Mouse (Mus musculus): Measurements from ENCODE around the gene Nqo1. TPM values are rescaled to one million over a fixed set of nuclear protein-coding genes. Genes with fewer than 3 reads are reported as not detected.

Gene Nqo1
- polyA plus RNA-seq, 1 experiment from 2014 or later: 5.2 TPM

GRCm38 (mm10) chr8:107401866-107402265 is 1.1 kb downstream of the Nqo1 start:
- no peak for ATAC-seq (ENCODE audit: low FRiP score, low read depth)
- H3K4me2 ChIP-seq (replicated peaks): no peak overlapping the region
- 91% methylated on average over 5 of the region's 5 CpGs for WGBS

GRCm38 (mm10) chr8:107399495-107399894 is 3.5 kb downstream of the Nqo1 start:
- 46% methylated on average over 9 of the region's 9 CpGs for WGBS
- Histone ChIP-seq H3K36me3 (no peaks in the 10 kb centered on the region), H3K9me3 (no peaks in the 10 kb centered on the region), H3K27ac (replicated peaks) (no peak overlapping the region), H3K9ac (replicated peaks) (no peak overlapping the region), H3K4me3 (no peak overlapping the region), H3K4me2 (replicated peaks) (no peak overlapping the region), H3K4me1 (peaks cover 11% of the 10 kb centered on the region; the same call in 1 of the 2 replicates), H3K27me3 (no peaks in the 10 kb centered on the region; the same call in 1 of the 2 replicates)
- no peak for ATAC-seq (ENCODE audit: low FRiP score, low read depth)

More at GRCm38 (mm10) chr8:107401866-107402265, 1.1 kb downstream of the Nqo1 start:
- H3K36me3 ChIP-seq: no peaks in the 10 kb centered on the region
- peaks cover 11% of the 10 kb centered on the region; the same call in 1 of the 2 replicates for H3K4me1 ChIP-seq
- no peaks in the 10 kb centered on the region; the same call in 1 of the 2 replicates for H3K27me3 ChIP-seq
- no peak overlapping the region for H3K27ac ChIP-seq (replicated peaks)
- no peaks in the 10 kb centered on the region for H3K9me3 ChIP-seq
- no peak overlapping the region for H3K4me3 ChIP-seq
- H3K9ac ChIP-seq (replicated peaks): no peak overlapping the region

- no peak overlapping the region for H3K4me2 ChIP-seq (replicated peaks)
- no peaks in the 10 kb centered on the region for H3K36me3 ChIP-seq
- WGBS: 59% methylated on average over 12 of the region's 12 CpGs
- H3K9ac ChIP-seq (replicated peaks): no peak overlapping the region
- no peak overlapping the region for H3K4me3 ChIP-seq
- no peak for ATAC-seq (ENCODE audit: low FRiP score, low read depth)
- no peak overlapping the region for H3K27ac ChIP-seq (replicated peaks)
- no peaks in the 10 kb centered on the region; the same call in 1 of the 2 replicates for H3K27me3 ChIP-seq
- 0 out of 2 replicates have a peak, but pooled peaks cover 2% of the 10 kb centered on the region for H3K4me1 ChIP-seq
- no peaks in the 10 kb centered on the region for H3K9me3 ChIP-seq
Measured at GRCm38 (mm10) chr8:107397665-107398064, 5.3 kb downstream of the Nqo1 start.

GRCm38 (mm10) chr8:107396106-107396670 is 6.8 kb downstream of the Nqo1 start:
- H3K4me2 ChIP-seq (replicated peaks): no peak overlapping the region
- no peak overlapping the region for H3K4me3 ChIP-seq
- ATAC-seq (ENCODE audit: low FRiP score, low read depth): no peak
- no peaks in the 10 kb centered on the region for H3K36me3 ChIP-seq
- H3K9me3 ChIP-seq: no peaks in the 10 kb centered on the region
- 89% methylated on average over 10 of the region's 10 CpGs for WGBS
- H3K27ac ChIP-seq (replicated peaks): no peak overlapping the region
- H3K27me3 ChIP-seq: no peaks in the 10 kb centered on the region; the same call in 1 of the 2 replicates
- H3K4me1 ChIP-seq: no peaks in the 10 kb centered on the region
- H3K9ac ChIP-seq (replicated peaks): no peak overlapping the region

GRCm38 (mm10) chr8:107395397-107395796 is 7.6 kb downstream of the Nqo1 start:
- Histone ChIP-seq H3K9me3 (no peaks in the 10 kb centered on the region), H3K9ac (replicated peaks) (no peak overlapping the region), H3K36me3 (no peaks in the 10 kb centered on the region), H3K27me3 (no peaks in the 10 kb centered on the region; the same call in 1 of the 2 replicates), H3K4me1 (no peaks in the 10 kb centered on the region), H3K27ac (replicated peaks) (no peak overlapping the region), H3K4me2 (replicated peaks) (no peak overlapping the region), H3K4me3 (no peak overlapping the region)
- no peak for ATAC-seq (ENCODE audit: low FRiP score, low read depth)

- no peak for ATAC-seq (ENCODE audit: low FRiP score, low read depth)
- no peaks in the 10 kb centered on the region for H3K27me3 ChIP-seq
- no peak overlapping the region for H3K4me3 ChIP-seq
- H3K4me2 ChIP-seq (replicated peaks): no peak overlapping the region
- H3K9me3 ChIP-seq: no peaks in the 10 kb centered on the region
- no peak overlapping the region for H3K9ac ChIP-seq (replicated peaks)
- no peaks in the 10 kb centered on the region for H3K36me3 ChIP-seq
- WGBS: 67% methylated on average over 4 of the region's 4 CpGs
- no peaks in the 10 kb centered on the region for H3K4me1 ChIP-seq
- H3K27ac ChIP-seq (replicated peaks): no peak overlapping the region
Measured at GRCm38 (mm10) chr8:107391136-107391516, 11.9 kb downstream of the Nqo1 start.

GRCm38 (mm10) chr8:107390476-107391135 is 12.4 kb downstream of the Nqo1 start:
- no peaks in the 10 kb centered on the region for H3K27me3 ChIP-seq
- no peak overlapping the region for H3K27ac ChIP-seq (replicated peaks)
- H3K36me3 ChIP-seq: no peaks in the 10 kb centered on the region
- 93% methylated on average over 16 of the region's 16 CpGs for WGBS
- no peaks in the 10 kb centered on the region for H3K9me3 ChIP-seq
- H3K9ac ChIP-seq (replicated peaks): no peak overlapping the region
- H3K4me3 ChIP-seq: no peak overlapping the region
- no peak overlapping the region for H3K4me2 ChIP-seq (replicated peaks)
- no peak for ATAC-seq (ENCODE audit: low FRiP score, low read depth)
- H3K4me1 ChIP-seq: no peaks in the 10 kb centered on the region

- WGBS: 86% methylated on average over 8 of the region's 8 CpGs
- Histone ChIP-seq H3K27me3 (no peaks in the 10 kb centered on the region), H3K4me2 (replicated peaks) (no peak overlapping the region), H3K4me1 (no peaks in the 10 kb centered on the region), H3K27ac (replicated peaks) (no peak overlapping the region), H3K36me3 (no peaks in the 10 kb centered on the region), H3K9me3 (no peaks in the 10 kb centered on the region), H3K4me3 (no peak overlapping the region), H3K9ac (replicated peaks) (no peak overlapping the region)
- no peak for ATAC-seq (ENCODE audit: low FRiP score, low read depth)
Measured at GRCm38 (mm10) chr8:107389557-107389956, 13.4 kb downstream of the Nqo1 start.

GRCm38 (mm10) chr8:107387861-107388260 is 15.1 kb downstream of the Nqo1 start:
- H3K4me3 ChIP-seq: no peak overlapping the region
- H3K9ac ChIP-seq (replicated peaks): no peak overlapping the region
- no peak for ATAC-seq (ENCODE audit: low FRiP score, low read depth)
- no peaks in the 10 kb centered on the region for H3K27me3 ChIP-seq
- H3K9me3 ChIP-seq: no peaks in the 10 kb centered on the region
- H3K36me3 ChIP-seq: no peaks in the 10 kb centered on the region
- WGBS: 73% methylated on average over 5 of the region's 5 CpGs
- no peaks in the 10 kb centered on the region for H3K4me1 ChIP-seq
- H3K4me2 ChIP-seq (replicated peaks): no peak overlapping the region
- H3K27ac ChIP-seq (replicated peaks): no peak overlapping the region

- no peaks in the 10 kb centered on the region for H3K9me3 ChIP-seq
- no peak for ATAC-seq (ENCODE audit: low FRiP score, low read depth)
- no peak overlapping the region for H3K9ac ChIP-seq (replicated peaks)
- no peaks in the 10 kb centered on the region for H3K36me3 ChIP-seq
- no peak overlapping the region for H3K27ac ChIP-seq (replicated peaks)
- H3K4me1 ChIP-seq: no peaks in the 10 kb centered on the region
- H3K27me3 ChIP-seq: no peaks in the 10 kb centered on the region
- 33% methylated on average over 3 of the region's 3 CpGs for whole genome bisulfite sequencing
- H3K4me2 ChIP-seq (replicated peaks): no peak overlapping the region
- H3K4me3 ChIP-seq: no peak overlapping the region
Measured at GRCm38 (mm10) chr8:107386642-107387041, 16.4 kb downstream of the Nqo1 start.

GRCm38 (mm10) chr8:107386171-107386570 is 16.8 kb downstream of the Nqo1 start:
- Histone ChIP-seq H3K9me3 (no peaks in the 10 kb centered on the region), H3K4me2 (replicated peaks) (no peak overlapping the region), H3K4me3 (no peak overlapping the region), H3K27ac (replicated peaks) (no peak overlapping the region), H3K36me3 (no peaks in the 10 kb centered on the region), H3K4me1 (no peaks in the 10 kb centered on the region), H3K27me3 (no peaks in the 10 kb centered on the region), H3K9ac (replicated peaks) (no peak overlapping the region)
- no peak for ATAC-seq (ENCODE audit: low FRiP score, low read depth)
- 66% methylated on average over 5 of the region's 5 CpGs for WGBS

GRCm38 (mm10) chr8:107385063-107385462 is 17.9 kb downstream of the Nqo1 start:
- H3K4me3 ChIP-seq: no peak overlapping the region
- H3K4me2 ChIP-seq (replicated peaks): no peak overlapping the region
- H3K9me3 ChIP-seq: no peaks in the 10 kb centered on the region
- no peaks in the 10 kb centered on the region for H3K4me1 ChIP-seq
- H3K27ac ChIP-seq (replicated peaks): no peak overlapping the region
- H3K9ac ChIP-seq (replicated peaks): no peak overlapping the region
- 89% methylated on average over 2 of the region's 2 CpGs for WGBS
- H3K27me3 ChIP-seq: no peaks in the 10 kb centered on the region
- 0 out of 2 replicates have a peak, but pooled peaks cover under 1% of the 10 kb centered on the region for H3K36me3 ChIP-seq
- no peak for ATAC-seq (ENCODE audit: low FRiP score, low read depth)
